Mouse (Mus musculus) bone marrow macrophage, adult 2 months (primary cell): Measurements from ENCODE around the gene Dlgap5. TPM values are rescaled to one million over a fixed set of nuclear protein-coding genes. Genes with fewer than 3 reads are reported as not detected.
A peak's percentile ranks its signal among the peaks of the same experiment; 100 is the strongest.

ENCODE experiments used
- H3K27ac ChIP-seq: 2 replicates; pipeline ENCODE4 v1.5.1; 2012; ENCODE audit warnings: low read depth, low read length; ENCODE audit not compliant: insufficient read depth
- H3K4me1 ChIP-seq: 2 replicates; pipeline ENCODE4 v1.6.1; 2012; ENCODE audit warnings: low read length; ENCODE audit not compliant: control insufficient read depth, insufficient read depth
- H3K4me3 ChIP-seq: 2 replicates; pipeline ENCODE4 v1.5.1; 2012; ENCODE audit warnings: mild to moderate bottlenecking, low read length, moderate library complexity; ENCODE audit not compliant: insufficient read depth
- CTCF ChIP-seq: IDR thresholded peaks from 2 replicates; pipeline ENCODE4 v1.5.1; 2012; ENCODE audit warnings: low read depth, mild to moderate bottlenecking, low read length, moderate library complexity
- POLR2A ChIP-seq: IDR thresholded peaks from 2 replicates; pipeline ENCODE4 v1.6.1; 2012; ENCODE audit warnings: mild to moderate bottlenecking, low read depth, low read length, borderline replicate concordance
- polyA plus RNA-seq: library from polyadenylated mRNA; stranded (reverse); fragments of >200 nt; gene quantifications from 2 replicates; pipeline ENCODE4 v1.2.4, GENCODE M21; 2012; ENCODE audit not compliant: missing spikeins, insufficient read depth, insufficient read length

The Dlgap5 gene
- polyA plus RNA-seq, 1 experiment: 22.7 TPM

DNA sequence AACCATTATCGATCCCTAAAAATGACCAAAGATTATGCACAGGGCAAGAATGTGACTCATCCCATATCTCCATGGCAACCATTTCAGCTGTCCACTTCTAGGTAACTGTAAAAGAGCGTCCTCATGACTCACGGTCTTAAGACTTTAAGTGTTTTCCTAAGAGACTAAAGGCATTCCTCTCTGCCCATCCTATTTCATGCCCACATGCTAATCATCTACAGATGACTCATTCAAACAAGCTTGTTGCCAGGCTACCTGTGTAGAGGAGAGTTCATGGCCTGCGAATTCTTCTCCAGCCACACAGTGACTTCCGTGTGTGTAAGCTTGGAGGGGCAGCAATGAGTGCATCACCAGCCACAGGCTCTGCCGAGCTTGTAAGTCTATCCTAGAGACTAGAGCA, 46.5 kb downstream of the Dlgap5 start:
- TF ChIP-seq POLR2A (no peak), CTCF (no peak)
- H3K4me1 ChIP-seq: peaks cover 55% of the 10 kb centered on the region
- H3K27ac ChIP-seq: peak overlapping the region; percentile 71
- H3K4me3 ChIP-seq: no peak overlapping the region

DNA sequence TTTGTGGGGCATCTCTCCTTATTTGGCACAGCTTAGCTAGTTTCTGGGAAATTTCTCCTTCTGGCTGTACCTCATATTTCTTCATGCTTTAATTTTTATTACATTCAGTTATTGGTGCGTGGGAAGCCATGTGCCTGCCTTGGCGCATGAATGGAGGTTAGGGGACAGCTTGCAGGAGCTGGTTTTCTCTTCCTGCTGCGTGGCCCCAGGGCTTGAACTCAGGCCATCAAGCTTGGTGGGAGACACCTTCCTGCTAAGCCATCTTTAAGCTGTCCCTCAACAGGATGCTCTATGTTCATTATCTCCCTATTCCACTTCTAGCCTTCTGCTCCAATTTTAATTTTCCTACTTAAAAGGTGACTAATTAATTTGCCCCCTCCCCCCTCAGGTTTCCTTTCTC, 47.4 kb downstream of the Dlgap5 start:
- Histone ChIP-seq H3K4me3 (no peak overlapping the region), H3K27ac (no peak overlapping the region), H3K4me1 (peaks cover 63% of the 10 kb centered on the region)
- TF ChIP-seq POLR2A (no peak), CTCF (no peak)

- Histone ChIP-seq H3K4me3 (no peak overlapping the region), H3K27ac (no peak overlapping the region), H3K4me1 (peaks cover 72% of the 10 kb centered on the region)
- TF ChIP-seq CTCF (no peak), POLR2A (no peak)
These were observed 48.5 kb downstream of the Dlgap5 start for GRCm38 (mm10) chr14:47369741-47370140.

DNA sequence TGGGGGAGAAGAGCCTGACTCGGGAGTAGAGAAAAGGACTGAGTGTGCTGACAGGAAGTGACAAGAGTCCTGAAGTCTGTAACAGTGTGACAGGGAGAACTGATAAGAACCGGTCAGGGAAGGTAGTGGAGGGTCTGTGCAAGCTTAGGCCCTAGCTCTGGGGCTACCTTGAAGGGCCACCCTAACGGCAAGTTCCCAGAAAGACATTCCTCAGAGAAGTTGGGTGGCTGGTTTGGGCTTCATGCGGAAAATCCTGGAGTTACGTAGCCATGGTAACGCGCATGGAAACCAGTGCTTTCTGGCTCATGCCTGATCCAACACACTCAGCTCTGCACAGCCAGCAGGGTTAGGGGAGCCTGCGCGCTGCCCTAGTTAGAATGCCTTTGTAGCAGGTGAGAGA, 50.7 kb downstream of the Dlgap5 start, which contains the start of gene Lgals3:
TSS of gene Lgals3 (plus strand) at position 291 of the 400 bp plus-strand sequence.
- peaks cover 79% of the 10 kb centered on the region for H3K4me1 ChIP-seq
- TF ChIP-seq CTCF (no peak), POLR2A (no peak)
- no peak within 1 kb of the TSS for H3K4me3 ChIP-seq
- H3K27ac ChIP-seq: peak within 1 kb of the TSS; percentile 16; the same call in 1 of the 2 replicates

- TF ChIP-seq CTCF: no peak
- TF ChIP-seq POLR2A: no peak
- Histone ChIP-seq H3K4me3 (no peak overlapping the region), H3K4me1 (peaks cover 79% of the 10 kb centered on the region), H3K27ac (0 out of 2 replicates have a peak overlapping the region, but pooled peaks have one; percentile 16)
These were observed 51.3 kb downstream of the Dlgap5 start for GRCm38 (mm10) chr14:47366881-47367321.

DNA sequence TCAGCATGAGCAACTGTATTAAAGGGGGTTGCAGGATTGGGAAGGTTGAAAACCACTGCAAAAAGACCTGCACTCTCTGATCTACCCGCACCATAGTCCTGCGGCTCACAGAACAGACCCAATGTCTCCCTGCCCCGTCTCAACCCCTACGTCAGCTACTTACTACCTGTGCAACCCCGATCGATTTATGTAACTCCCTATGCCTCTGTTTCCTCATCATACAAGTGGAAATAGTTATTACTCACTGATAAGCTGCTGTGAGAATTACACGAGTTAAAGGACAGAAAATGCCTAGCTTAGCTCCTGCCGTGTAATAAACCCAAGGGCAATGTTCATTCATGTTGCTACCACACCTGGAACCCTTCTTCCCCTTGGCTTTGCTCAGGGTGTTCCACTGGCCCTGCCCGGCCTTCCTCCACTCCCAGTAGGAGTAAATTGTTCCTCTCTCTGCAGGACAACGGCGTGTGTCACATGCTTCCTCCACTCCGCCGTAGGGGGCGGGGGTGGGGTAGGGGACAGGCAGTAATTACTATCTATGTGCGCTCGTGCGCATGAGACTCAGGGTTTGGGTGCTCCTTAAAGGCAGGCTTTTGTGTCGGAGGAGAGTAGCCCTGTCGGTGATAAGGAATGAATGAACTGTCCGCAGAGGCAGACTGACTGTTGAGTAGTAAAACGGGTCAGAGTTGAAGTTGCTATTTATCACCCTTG, 53.3 kb downstream of the Dlgap5 start:
- peak overlapping the region; percentile 69 for H3K27ac ChIP-seq
- H3K4me1 ChIP-seq: peaks cover 78% of the 10 kb centered on the region
- H3K4me3 ChIP-seq: peak overlapping the region; percentile 30
- no peak for TF ChIP-seq CTCF
- no peak for TF ChIP-seq POLR2A

GRCm38 (mm10) chr14:47361899-47362298, 56.3 kb downstream of the Dlgap5 start:
- TF ChIP-seq POLR2A (no peak), CTCF (no peak)
- peaks cover 79% of the 10 kb centered on the region for H3K4me1 ChIP-seq
- peak overlapping the region; percentile 98 for H3K27ac ChIP-seq
- H3K4me3 ChIP-seq: peak overlapping the region; percentile 31; the same call in 1 of the 2 replicates

- H3K4me1 ChIP-seq: peaks cover 79% of the 10 kb centered on the region
- H3K4me3 ChIP-seq: peak overlapping the region; percentile 31
- H3K27ac ChIP-seq: peak overlapping the region; percentile 98
- no peak for TF ChIP-seq POLR2A
These were observed 56.8 kb downstream of the Dlgap5 start for GRCm38 (mm10) chr14:47361418-47361817.

DNA sequence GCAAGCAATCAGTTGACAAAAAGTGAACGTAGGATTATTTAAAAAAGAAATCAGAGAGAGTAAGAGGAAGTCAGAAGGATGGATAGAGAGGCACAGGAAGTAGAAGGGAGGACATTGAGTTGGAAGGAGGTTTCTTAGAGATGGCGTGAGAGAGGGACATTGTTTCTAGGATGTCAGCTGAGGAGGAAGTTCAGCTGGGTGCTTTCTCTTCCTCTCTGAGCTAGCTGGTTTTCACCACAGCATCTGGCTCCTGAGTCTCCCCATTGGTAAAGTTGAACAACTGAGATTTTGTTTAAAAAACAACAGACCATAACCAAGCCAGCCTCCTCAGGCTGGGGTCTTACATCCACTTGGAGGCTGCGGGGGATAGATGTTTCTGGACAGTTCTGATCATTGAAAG, 58.6 kb downstream of the Dlgap5 start:
- TF ChIP-seq CTCF: no peak
- TF ChIP-seq POLR2A: no peak
- Histone ChIP-seq H3K27ac (peak overlapping the region; percentile 98), H3K4me1 (peaks cover 73% of the 10 kb centered on the region), H3K4me3 (no peak overlapping the region; the same call in 1 of the 2 replicates)

- H3K27ac ChIP-seq: no peak overlapping the region
- H3K4me1 ChIP-seq: peaks cover 75% of the 10 kb centered on the region
- no peak overlapping the region for H3K4me3 ChIP-seq
- TF ChIP-seq CTCF: no peak
- TF ChIP-seq POLR2A: no peak
These were observed 61.6 kb downstream of the Dlgap5 start for GRCm38 (mm10) chr14:47356622-47357021.
